Mouse (Mus musculus) ES-Bruce4 (cell line): ENCODE results near the gene Tie1. TPM values are rescaled to one million over a fixed set of nuclear protein-coding genes. Genes with fewer than 3 reads are reported as not detected.

Experiments used
- H3K27ac ChIP-seq: 2 replicates; pipeline ENCODE4 v1.5.1; 2012; ENCODE audit warnings: low read length, inconsistent platforms; ENCODE audit not compliant: insufficient read depth
- H3K27me3 ChIP-seq: 2 replicates; pipeline ENCODE4 v1.6.1; 2012; ENCODE audit warnings: mild to moderate bottlenecking, low read length, inconsistent platforms; ENCODE audit not compliant: control insufficient read depth, poor library complexity, insufficient read depth, severe bottlenecking
- H3K36me3 ChIP-seq: 2 replicates; pipeline ENCODE4 v1.6.1; 2012; ENCODE audit warnings: inconsistent platforms, mild to moderate bottlenecking, low read length, moderate library complexity; ENCODE audit not compliant: control insufficient read depth, poor library complexity, insufficient read depth, severe bottlenecking
- H3K4me1 ChIP-seq: one replicate; pipeline ENCODE4 v1.8.1; 2011; ENCODE audit warnings: low read length; ENCODE audit not compliant: control insufficient read depth, insufficient read depth
- H3K4me3 ChIP-seq: 2 replicates; pipeline ENCODE4 v1.5.1; 2011; ENCODE audit warnings: low read depth, mild to moderate bottlenecking, low read length
- H3K9ac ChIP-seq: 2 replicates; pipeline ENCODE4 v1.6.1; 2012; ENCODE audit warnings: low read depth, mild to moderate bottlenecking, inconsistent platforms; ENCODE audit not compliant: poor library complexity, severe bottlenecking
- H3K9me3 ChIP-seq: replicated peaks from 2 replicates; pipeline ENCODE4 v1.6.1; 2012; ENCODE audit warnings: mild to moderate bottlenecking, low read length, inconsistent platforms; ENCODE audit not compliant: control insufficient read depth, poor library complexity, insufficient read depth, severe bottlenecking
- CTCF ChIP-seq: IDR thresholded peaks from one replicate; pipeline ENCODE4 v1.8.1; 2011; ENCODE audit warnings: low read depth, low read length
- EP300 ChIP-seq: IDR thresholded peaks from 2 replicates; pipeline ENCODE4 v1.6.1; 2011; ENCODE audit warnings: low read depth, low read length; ENCODE audit not compliant: insufficient read depth
- POLR2A ChIP-seq: IDR thresholded peaks from one replicate; pipeline ENCODE4 v1.8.1; 2011; ENCODE audit warnings: low read length; ENCODE audit not compliant: insufficient read depth
- polyA plus RNA-seq: library from polyadenylated mRNA; stranded (reverse); fragments of >200 nt; gene quantifications from 2 replicates; pipeline ENCODE4 v1.2.4, GENCODE M21; 2011; ENCODE audit warnings: low read depth; ENCODE audit not compliant: missing spikeins, insufficient read depth, insufficient read length

Gene Tie1
- polyA plus RNA-seq, 1 experiment: 0.19 TPM

DNA sequence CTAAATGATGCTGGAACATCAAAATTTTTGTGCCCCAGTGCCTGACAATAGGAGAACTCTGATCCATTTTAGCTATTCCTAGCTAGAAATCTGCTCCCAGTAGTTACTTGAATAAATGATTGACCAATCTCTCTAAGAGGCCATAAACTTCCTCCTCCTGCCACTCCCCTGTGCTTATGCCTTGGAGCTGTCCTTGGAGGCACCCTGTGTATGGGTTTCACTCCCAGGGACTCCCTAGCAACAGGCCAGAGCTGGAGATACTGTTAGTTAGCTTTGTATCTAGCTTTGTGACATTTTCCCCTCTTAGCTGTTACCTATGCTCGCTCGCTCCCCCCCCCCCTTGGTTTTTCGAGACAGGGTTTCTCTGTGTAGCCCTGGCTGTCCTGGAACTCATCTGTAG is 68.5 kb downstream of the Tie1 start:
- no peak for TF ChIP-seq EP300
- TF ChIP-seq CTCF: no peak
- no peak for TF ChIP-seq POLR2A
- Histone ChIP-seq H3K4me1 (no peaks in the 10 kb centered on the region), H3K4me3 (no peak overlapping the region), H3K9ac (no peak overlapping the region), H3K9me3 (no peaks in the 10 kb centered on the region), H3K27ac (no peak overlapping the region), H3K27me3 (no peaks in the 10 kb centered on the region), H3K36me3 (peaks cover 5% of the 10 kb centered on the region; the same call in 1 of the 2 replicates)

Other genes starting within 250 kb of the Tie1 start
- gene Ptprf, start 198.7 kb downstream of the Tie1 start, polyA plus RNA-seq: 194 and 216 TPM in 2 replicates
- gene Szt2, start 80.8 kb downstream of the Tie1 start, polyA plus RNA-seq: 16.0 and 17.2 TPM in 2 replicates
- gene Med8, start 80.7 kb downstream of the Tie1 start, polyA plus RNA-seq: 76.1 and 87.3 TPM in 2 replicates
- gene Elovl1, start 62.0 kb downstream of the Tie1 start, polyA plus RNA-seq: 53.5 and 63.2 TPM in 2 replicates
- 216 and 224 TPM in 2 replicates for gene Cdc20, start 52.7 kb downstream of the Tie1 start, polyA plus RNA-seq
- not detected in 2 replicates for gene Mpl, start 32.5 kb downstream of the Tie1 start, polyA plus RNA-seq
- gene 2610528J11Rik, start 36.9 kb upstream of the Tie1 start, polyA plus RNA-seq: 19.5 and 20.0 TPM in 2 replicates
- gene Tmem125, start 54.0 kb upstream of the Tie1 start, polyA plus RNA-seq: 9.7 and 11.9 TPM in 2 replicates
- not detected in 2 replicates for gene Cfap57, start 130.7 kb upstream of the Tie1 start, polyA plus RNA-seq
- 126 and 137 TPM in 2 replicates for gene Ebna1bp2, start 130.7 kb upstream of the Tie1 start, polyA plus RNA-seq
- not detected in 2 replicates for gene Olfr62, start 168.9 kb upstream of the Tie1 start, polyA plus RNA-seq
- gene Olfr1342, start 202.7 kb upstream of the Tie1 start, polyA plus RNA-seq: 0.27 and 0.40 TPM in 2 replicates
- not detected in 2 replicates for gene Olfr1341, start 213.5 kb upstream of the Tie1 start, polyA plus RNA-seq
- gene Olfr1340, start 230.1 kb upstream of the Tie1 start, polyA plus RNA-seq: not detected in 2 replicates
- not detected in 2 replicates for gene Olfr1339, start 242.1 kb upstream of the Tie1 start, polyA plus RNA-seq